Mouse (Mus musculus): ENCODE data around the gene Cyp2c39. TPM values are rescaled to one million over a fixed set of nuclear protein-coding genes. Genes with fewer than 3 reads are reported as not detected.
"Not testable (repeated sequence)": the region's sequence is repeated elsewhere in the genome, so short reads cannot be mapped to it uniquely, and the experiment has no call there.

The Cyp2c39 gene
- total RNA-seq (2021) = not detected
- long read RNA-seq, experiment 1 = 0 reads
- long read RNA-seq, experiment 2 = 0 reads

DNA sequence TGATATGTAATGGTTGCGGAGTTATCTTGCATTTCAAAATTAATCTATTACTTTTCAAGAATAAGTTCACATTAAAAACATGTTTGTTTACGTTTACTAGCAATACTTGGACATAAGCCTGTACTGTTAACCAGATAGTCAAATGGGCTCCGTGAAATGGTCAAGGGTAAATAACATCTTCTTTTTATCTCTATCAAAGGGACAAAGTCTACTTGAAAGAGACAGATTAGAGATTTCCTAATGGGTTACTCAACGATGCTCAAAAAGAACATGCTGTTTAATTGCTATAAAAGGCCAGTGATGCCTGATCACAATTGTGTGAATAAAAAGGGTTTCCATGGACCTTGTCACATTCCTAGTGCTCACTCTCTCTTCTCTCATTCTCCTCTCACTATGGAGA lies at the start of gene Cyp2c39:
Gene Cyp2c39, plus strand, starts transcription at position 329 of the 400 bp plus-strand sequence.
- no peak for DNase-seq
- Histone ChIP-seq H3K4me3 (no peak within 1 kb of the TSS), H3K27ac (no peak within 1 kb of the TSS)
- no peak for TF ChIP-seq CTCF (IDR thresholded peaks at IDR 0.05)
- intact Hi-C loops (cut with DNase I) = no loop called here

GRCm38 (mm10) chr19:39462941-39463340 lies 47.7 kb upstream of the Cyp2c39 start, which contains the start of gene Cyp2c38:
Gene Cyp2c38, minus strand, starts transcription at chr19:39463075.
- no peak for DNase-seq
- TF ChIP-seq CTCF (IDR thresholded peaks at IDR 0.05) = no peak
- intact Hi-C loops (cut with DNase I) = no loop called here

DNA sequence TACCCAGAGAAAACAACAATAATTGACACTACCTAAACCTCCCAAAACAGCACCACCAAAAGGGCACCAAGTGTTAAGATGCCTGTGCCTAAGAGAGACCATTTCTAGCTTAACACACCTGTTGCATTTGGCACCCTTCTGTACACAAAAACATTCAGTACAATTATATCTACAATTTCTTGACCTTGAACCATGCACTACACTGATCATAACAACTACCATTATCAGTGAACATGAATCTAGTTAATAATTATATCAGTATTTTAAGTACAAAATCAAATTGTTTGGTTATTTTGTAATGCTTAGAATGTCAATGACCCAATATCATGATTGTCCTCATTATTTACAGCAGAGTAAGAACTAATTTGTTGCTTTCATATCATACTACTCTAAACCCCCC lies 46.7 kb upstream of the Cyp2c39 start:
- no peak overlapping the region for H3K4me3 ChIP-seq
- no peak for TF ChIP-seq CTCF (IDR thresholded peaks at IDR 0.05)
- no peak for DNase-seq
- no peak overlapping the region for H3K27ac ChIP-seq
- intact Hi-C loops (cut with DNase I) = no loop called here

More at GRCm38 (mm10) chr19:39462941-39463340, 47.7 kb upstream of the Cyp2c39 start, which contains the start of gene Cyp2c38:
- Histone ChIP-seq H3K27ac (no peak within 1 kb of the TSS), H3K4me3 (no peak within 1 kb of the TSS)

DNA sequence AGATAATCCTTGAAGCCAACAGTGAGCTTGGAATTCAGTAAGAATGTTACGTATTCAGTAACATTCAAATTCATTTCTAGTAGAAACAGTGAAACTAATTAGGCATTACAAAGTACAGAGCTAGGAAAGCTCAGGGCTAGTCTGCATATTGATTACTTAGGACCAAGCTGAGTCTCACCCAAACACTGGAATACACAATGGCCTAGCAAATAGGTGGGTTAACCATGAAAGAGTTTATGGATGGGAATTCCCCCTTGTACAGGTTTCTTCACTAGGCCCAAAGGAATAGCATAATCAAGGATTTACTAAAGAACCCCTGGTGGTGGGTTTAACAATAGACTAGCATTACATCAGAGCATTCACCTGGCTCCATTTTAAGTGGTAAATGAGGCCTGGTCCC lies 26.7 kb upstream of the Cyp2c39 start:
- H3K27ac ChIP-seq; DNase-seq; H3K4me3 ChIP-seq; intact Hi-C loops (cut with DNase I): not testable (repeated sequence)

DNA sequence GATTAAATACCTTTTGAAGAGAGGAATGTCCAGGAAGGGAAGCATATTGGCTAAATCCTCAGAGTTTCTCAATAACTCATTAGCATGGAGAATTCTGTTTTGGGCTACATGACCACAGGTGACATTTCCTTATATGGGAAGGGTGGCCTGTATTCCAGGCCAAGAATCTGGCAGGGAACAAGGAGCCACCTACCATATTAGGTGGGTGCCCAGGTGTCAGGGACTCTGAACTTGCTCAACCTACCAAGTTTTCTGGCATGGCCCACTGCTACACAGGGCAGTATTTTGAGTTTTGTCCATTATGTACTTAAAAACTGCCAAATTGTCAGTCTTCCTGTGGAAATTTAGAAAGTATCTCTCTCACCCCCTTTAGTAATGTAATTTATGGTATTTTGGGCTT lies 4.3 kb upstream of the Cyp2c39 start:
- DNase-seq = no peak
- TF ChIP-seq CTCF (IDR thresholded peaks at IDR 0.05) = no peak
- H3K4me3 ChIP-seq = no peak overlapping the region
- H3K27ac ChIP-seq = no peak overlapping the region
- intact Hi-C loops (cut with DNase I) = no loop called here

DNA sequence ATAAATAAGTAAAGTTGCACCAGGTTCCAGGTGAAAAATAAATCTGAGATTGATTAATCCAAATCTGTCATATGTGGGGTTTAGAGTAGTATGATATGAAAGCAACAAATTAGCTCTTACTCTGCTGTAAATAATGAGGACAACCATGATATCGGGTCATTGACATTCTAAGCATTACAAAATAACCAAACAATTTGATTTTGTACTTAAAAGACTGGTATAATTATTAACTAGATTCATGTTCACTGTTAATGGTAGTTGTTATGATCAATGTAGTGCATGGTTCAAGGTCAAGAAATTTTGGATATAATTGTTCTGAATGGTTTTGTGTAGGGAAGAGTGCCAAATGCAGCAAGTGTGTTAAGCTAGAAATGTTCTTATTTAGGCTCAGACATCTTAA lies 1.1 kb upstream of the Cyp2c39 start:
- no peak overlapping the region for H3K27ac ChIP-seq
- DNase-seq = no peak
- TF ChIP-seq CTCF (IDR thresholded peaks at IDR 0.05) = no peak
- intact Hi-C loops (cut with DNase I) = no loop called here
- no peak overlapping the region for H3K4me3 ChIP-seq

Other genes starting within 250 kb of the Cyp2c39 start
- not detected for gene Cyp2c29, start 241.5 kb upstream of the Cyp2c39 start, total RNA-seq (2021)
- not detected for gene Cyp2c38, start 47.8 kb upstream of the Cyp2c39 start, total RNA-seq (2021)
- gene Cyp2c67, start 138.2 kb downstream of the Cyp2c39 start, total RNA-seq (2021) = not detected
- gene Cyp2c68, start 230.2 kb downstream of the Cyp2c39 start, total RNA-seq (2021) = not detected

All from gastrocnemius, adult 2 months (tissue).